Comparison of ENCODE assay signal across 14 mouse cellular contexts in genomic region chr11:118912686-118913085, GRCm38 (mm10).
"Had no signal": no experiment of that assay in that cellular context is flagged by ENCODE, and none has a peak within 500 bp of the region (broad histone marks: within the 10 kb centered on the region; RNA-seq: fewer than 3 reads in every experiment).

No protein-coding gene starts in this region.

- H3K9ac ChIP-seq: kidney, embryonic 15.5 days; limb, embryonic 15.5 days; liver, embryonic 12.5 days; lung, embryonic 14.5 days; neural tube, embryonic 13.5 days had no signal

- H3K27ac ChIP-seq: kidney, embryonic 15.5 days; limb, embryonic 15.5 days; liver, embryonic 12.5 days; neural tube, embryonic 13.5 days had no signal

- DNase-seq: kidney, postnatal 14 days; layer of hippocampus, adult 9-11 months; layer of hippocampus, postnatal 36 days; lung, embryonic 14.5 days; lung, postnatal 10 days; lung, postnatal 4 days; right cerebral cortex, postnatal 14 days; thymus, postnatal 4 days had no signal

- H3K4me2 ChIP-seq: kidney, embryonic 15.5 days; limb, embryonic 15.5 days; liver, embryonic 12.5 days; lung, embryonic 14.5 days; midbrain, embryonic 11.5 days; neural tube, embryonic 13.5 days had no signal

- H3K4me3 ChIP-seq: kidney, embryonic 15.5 days; limb, embryonic 15.5 days; liver, embryonic 12.5 days; neural tube, embryonic 13.5 days had no signal

- ATAC-seq: liver, embryonic 12.5 days; midbrain, embryonic 16.5 days had no signal

- H3K36me3 ChIP-seq: kidney, embryonic 15.5 days; limb, embryonic 15.5 days; liver, embryonic 12.5 days; neural tube, embryonic 13.5 days had no signal

- H3K9me3 ChIP-seq: kidney, embryonic 15.5 days; limb, embryonic 15.5 days; liver, embryonic 12.5 days; neural tube, embryonic 13.5 days had no signal
